Mouse (Mus musculus) A20 (cell line): Measurements from ENCODE around the gene Hoxa11.

Experiments
- DNase-seq: peaks from one replicate; pipeline ENCODE4 v3.0.0-alpha.2; 2011; ENCODE audit warnings: low read depth, low spot score

The Hoxa11 gene

GRCm38 (mm10) chr6:52220003-52220864, 25.4 kb downstream of the Hoxa11 start:
- DNase-seq = no peak

DNA sequence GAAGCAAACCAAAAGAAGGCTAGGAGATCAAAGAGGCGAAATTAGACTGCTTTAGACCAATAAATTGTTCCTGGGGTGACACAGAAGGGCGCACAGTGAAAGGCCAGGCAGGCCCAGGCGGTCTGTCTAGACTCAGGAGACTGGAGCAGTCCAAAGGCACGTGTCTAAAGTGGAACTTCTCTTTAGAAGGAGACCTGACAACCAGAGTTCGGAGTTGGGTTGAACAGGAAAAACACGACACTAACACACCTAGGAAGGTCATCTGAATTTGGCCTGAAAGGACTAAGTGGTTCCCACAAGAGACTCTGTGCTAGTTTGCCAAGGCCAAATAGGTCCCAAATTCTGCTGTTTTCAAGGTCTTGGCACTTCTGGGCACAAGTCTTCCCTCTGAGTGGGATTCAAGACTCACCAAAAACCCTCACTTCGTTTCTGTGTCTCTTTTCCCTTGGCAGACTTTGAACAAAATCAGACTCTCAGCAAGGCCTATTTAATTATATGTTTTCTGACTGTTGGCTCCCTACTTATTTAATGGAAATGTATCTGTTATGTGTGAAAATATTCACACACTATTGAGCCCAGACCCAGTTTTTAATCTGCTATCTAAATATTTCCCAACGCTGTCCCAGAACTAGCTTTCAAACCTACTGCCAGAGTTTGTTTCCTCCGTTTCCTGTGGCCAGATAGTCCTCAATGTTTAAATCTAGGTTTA, 26.2 kb downstream of the Hoxa11 start:
- no peak for DNase-seq

GRCm38 (mm10) chr6:52218643-52219215, 26.9 kb downstream of the Hoxa11 start:
- no peak for DNase-seq

GRCm38 (mm10) chr6:52217895-52218642, 27.5 kb downstream of the Hoxa11 start:
- no peak for DNase-seq

GRCm38 (mm10) chr6:52217459-52217768, 28.2 kb downstream of the Hoxa11 start:
- peak; percentile 94 for DNase-seq

DNA sequence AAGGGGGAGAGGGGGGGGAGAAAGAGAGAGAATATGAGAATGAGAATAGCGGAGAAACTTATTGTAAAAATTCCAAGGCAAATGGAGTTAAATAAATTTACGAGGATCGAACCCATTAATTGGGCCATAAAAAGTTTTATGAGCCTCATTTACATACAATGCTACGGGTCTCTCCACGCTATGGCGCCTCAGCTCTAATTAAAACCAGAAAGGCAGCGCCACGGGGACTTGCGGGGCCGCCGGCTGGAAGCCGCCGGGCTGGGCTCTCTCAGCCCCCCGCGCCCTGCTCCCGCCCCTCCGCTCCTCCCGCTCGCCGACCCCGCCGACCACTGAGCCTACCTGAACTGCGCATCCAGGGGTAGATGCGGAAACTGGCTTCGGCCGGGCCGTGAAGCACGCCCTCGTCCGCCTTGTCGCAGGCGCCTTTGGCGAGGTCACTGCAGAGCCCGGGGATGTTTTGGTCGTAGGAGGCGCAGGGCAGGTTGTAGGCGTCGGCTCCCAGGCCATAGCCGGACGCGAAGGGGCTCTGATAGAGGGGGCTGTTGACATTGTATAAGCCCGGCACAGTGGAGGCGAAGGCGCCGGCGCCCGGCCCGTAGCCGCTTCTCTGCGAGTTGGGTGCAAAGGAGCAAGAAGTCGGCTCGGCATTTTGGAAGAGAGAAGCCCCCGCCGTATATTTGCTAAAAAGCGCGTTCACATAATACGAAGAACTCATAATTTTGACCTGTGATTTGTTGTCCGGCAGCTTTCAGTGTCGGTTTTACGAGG, 28.7 kb downstream of the Hoxa11 start:
- peak; percentile 88 for DNase-seq

DNA sequence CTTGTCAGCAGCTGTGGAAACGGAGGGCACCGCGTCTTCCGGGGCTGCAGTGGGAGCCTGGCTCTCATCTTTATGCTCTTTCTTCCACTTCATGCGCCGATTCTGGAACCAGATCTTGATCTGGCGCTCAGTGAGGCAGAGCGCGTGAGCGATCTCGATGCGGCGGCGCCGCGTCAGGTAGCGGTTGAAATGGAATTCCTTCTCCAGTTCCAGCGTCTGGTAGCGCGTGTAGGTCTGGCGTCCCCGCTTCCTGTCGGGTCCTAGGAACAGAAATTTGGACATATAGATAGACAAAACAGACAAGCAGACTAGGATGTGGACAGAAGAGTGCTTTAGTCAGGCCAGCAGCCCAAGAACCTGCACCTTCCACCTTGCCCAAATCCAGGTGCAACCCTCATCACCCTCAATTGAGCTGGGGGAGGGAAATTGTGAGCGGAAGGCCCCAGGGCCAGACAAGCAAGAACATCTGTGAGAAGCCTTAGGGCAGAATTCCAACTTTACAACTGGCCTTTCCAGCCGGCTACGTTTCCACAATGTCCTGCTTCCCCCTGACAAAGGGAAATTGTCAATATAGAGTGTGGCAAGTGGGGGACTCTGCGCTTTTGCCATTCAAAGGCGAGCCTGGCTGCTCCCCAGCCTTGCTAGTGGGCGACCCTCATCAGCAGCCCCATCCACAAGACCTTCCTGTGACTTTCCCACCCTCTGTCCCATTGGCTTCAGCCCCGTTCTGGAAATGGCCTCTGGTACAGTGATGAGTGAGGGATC, 29.7 kb downstream of the Hoxa11 start:
- DNase-seq = peak; percentile 49

DNA sequence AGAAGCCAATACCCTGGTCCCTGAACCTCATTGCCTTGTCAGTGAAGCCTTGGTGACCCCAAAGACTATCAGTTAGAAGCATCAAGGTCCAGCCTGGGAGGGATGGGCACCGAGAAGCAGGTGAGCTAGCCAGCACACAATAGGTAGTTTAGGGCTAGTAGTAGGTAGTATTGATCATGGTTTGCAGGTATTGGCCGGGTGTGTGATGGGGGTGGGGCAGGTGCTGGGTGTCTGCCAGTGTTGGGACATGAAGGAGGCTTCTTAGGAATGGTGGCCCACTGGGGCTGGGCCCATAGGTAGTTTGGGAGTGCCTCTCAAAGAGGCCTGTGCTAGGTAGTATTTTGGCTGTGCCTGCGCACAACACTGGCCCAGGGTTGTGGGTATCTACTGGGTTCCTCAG, 30.5 kb downstream of the Hoxa11 start:
- DNase-seq = peak; percentile 26

DNA sequence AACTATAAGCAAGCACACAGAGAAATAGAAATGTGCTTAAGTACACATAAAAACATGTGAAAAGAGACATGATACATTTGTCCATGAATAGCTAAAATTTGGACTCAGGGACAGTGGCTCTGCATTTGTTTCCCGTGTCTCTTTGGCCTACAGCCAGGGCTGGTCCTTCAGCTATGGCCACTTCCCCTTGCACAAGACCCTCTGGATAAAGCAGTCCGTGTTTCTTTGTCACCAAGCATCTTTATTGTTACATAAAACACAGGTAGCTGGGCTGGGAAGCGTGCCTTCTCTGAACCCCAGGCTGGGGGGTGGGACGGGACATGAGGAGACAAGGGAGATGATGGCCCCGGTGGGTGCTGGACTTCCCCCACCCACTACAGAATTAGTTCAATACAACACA, 31.3 kb downstream of the Hoxa11 start:
- peak; percentile 58 for DNase-seq

- peak; percentile 92 for DNase-seq
These were observed 32.3 kb downstream of the Hoxa11 start, which contains the start of the genes Hoxa3 and Gm28308 for GRCm38 (mm10) chr6:52213119-52213986. TSS of gene Hoxa3 (minus strand) at chr6:52213336. TSS of gene Gm28308 (minus strand) at chr6:52213339.

GRCm38 (mm10) chr6:52212556-52213118, 33.0 kb downstream of the Hoxa11 start:
- DNase-seq = no peak

GRCm38 (mm10) chr6:52211961-52212360, 33.6 kb downstream of the Hoxa11 start:
- DNase-seq = peak; percentile 82

- DNase-seq = peak; percentile 89
These were observed 34.3 kb downstream of the Hoxa11 start for GRCm38 (mm10) chr6:52211170-52211935.

DNA sequence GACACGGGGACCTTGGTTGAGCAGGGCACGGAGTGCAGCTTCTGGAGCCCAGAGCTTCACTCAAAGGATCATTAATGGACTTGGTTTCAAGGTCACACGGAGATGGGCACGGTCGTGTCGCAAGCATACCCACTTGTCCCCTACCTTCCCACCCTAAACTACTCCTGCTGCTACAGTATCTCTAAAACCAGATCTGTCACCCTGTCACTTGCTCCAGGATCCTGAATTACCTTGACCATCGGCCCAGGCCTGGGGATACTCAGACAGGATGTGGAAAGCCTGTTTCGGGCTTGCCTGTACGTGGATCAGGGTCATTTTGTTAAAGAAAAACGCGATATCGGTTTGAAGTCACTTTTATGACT, 35.9 kb downstream of the Hoxa11 start:
- DNase-seq = no peak

GRCm38 (mm10) chr6:52208868-52209684, 36.5 kb downstream of the Hoxa11 start:
- no peak for DNase-seq

GRCm38 (mm10) chr6:52208072-52208867, 37.3 kb downstream of the Hoxa11 start, which contains the start of gene Hoxa6:
TSS of gene Hoxa6 (minus strand) at chr6:52208722.
- no peak for DNase-seq

GRCm38 (mm10) chr6:52207684-52207976, 38.0 kb downstream of the Hoxa11 start:
- no peak for DNase-seq
